Mouse (Mus musculus) bone marrow, adult 2 months (tissue): Measurements from ENCODE around the gene Necab3.

ENCODE experiments used
- CTCF ChIP-seq: fragments of 200-500 bp; IDR thresholded peaks from 2 replicates; pipeline ENCODE4 v1.5.1; 2011; ENCODE audit warnings: low read length, control low read depth; ENCODE audit not compliant: control insufficient read depth, insufficient read depth
- POLR2A ChIP-seq: fragments of 200-500 bp; IDR thresholded peaks from 2 replicates; pipeline ENCODE4 v1.6.1; 2011; ENCODE audit warnings: low read depth, mild to moderate bottlenecking, control low read depth, low read length, borderline replicate concordance; ENCODE audit not compliant: control insufficient read depth

DNA sequence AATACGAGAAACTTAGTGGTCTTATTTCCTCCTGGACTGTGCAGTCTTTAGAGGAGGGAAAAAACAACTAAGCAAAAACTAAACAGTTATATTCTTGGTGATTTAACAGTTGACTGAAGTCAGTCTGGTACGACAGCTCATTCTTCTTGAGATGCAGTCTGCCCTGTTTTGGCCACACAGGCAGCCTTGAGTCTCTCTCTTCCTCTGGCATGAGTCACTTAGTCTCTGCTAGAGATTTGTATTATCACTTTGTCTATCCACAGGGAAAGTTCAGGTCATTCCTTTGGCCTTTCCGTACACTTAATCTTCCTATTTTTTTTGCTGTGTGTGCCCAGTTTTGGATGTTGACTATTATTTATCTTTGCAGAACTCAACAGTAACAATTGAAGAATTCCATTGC, 48.5 kb downstream of the Necab3 start:
- TF ChIP-seq POLR2A (no peak), CTCF (no peak)
